In genomic region chr8:77919776-77920175, GRCm38 (mm10) we compare ENCODE assay signal across 30 mouse cellular contexts.
"Had no signal": no experiment of that assay in that cellular context is flagged by ENCODE, and none has a peak within 500 bp of the region (broad histone marks: within the 10 kb centered on the region; RNA-seq: fewer than 3 reads in every experiment).

No protein-coding gene starts in this region.

- DNase-seq: left cerebral cortex, postnatal 4 days; liver; liver, embryonic 13.5 days; liver, postnatal 0 days; lung, adult 18-20 months; lung, adult 2 months; lung, embryonic 14.5 days; lung, postnatal 10 days; lung, postnatal 14 days; lung, postnatal 36 days; lung, postnatal 4 days; midbrain, embryonic 14.5 days had no signal

- H3K9me3 ChIP-seq: limb, embryonic 10.5 days; limb, embryonic 13.5 days; limb, embryonic 15.5 days; liver, embryonic 12.5 days; liver, embryonic 13.5 days; liver, embryonic 15.5 days; midbrain, embryonic 13.5 days; midbrain, embryonic 15.5 days had no signal

- H3K4me1 ChIP-seq: limb, embryonic 10.5 days; limb, embryonic 12.5 days; limb, embryonic 13.5 days; limb, embryonic 15.5 days; liver, embryonic 12.5 days; liver, embryonic 13.5 days; liver, embryonic 15.5 days; lung, embryonic 15.5 days; megakaryocyte, embryonic 14.5 days; midbrain, embryonic 10.5 days; midbrain, embryonic 12.5 days; midbrain, embryonic 13.5 days; midbrain, embryonic 15.5 days had no signal

- H3K4me3 ChIP-seq: left cerebral cortex, adult 2 months; limb, embryonic 10.5 days; limb, embryonic 12.5 days; limb, embryonic 13.5 days; limb, embryonic 15.5 days; liver, embryonic 12.5 days; liver, embryonic 13.5 days; liver, embryonic 15.5 days; lung, embryonic 15.5 days; megakaryocyte, embryonic 14.5 days; midbrain, embryonic 10.5 days; midbrain, embryonic 12.5 days; midbrain, embryonic 13.5 days; midbrain, embryonic 15.5 days; myocyte had no signal

- H3K9ac ChIP-seq: limb, embryonic 12.5 days; limb, embryonic 13.5 days; limb, embryonic 15.5 days; liver, embryonic 12.5 days; liver, embryonic 13.5 days; liver, embryonic 14.5 days; liver, embryonic 15.5 days; liver, postnatal 0 days; lung, embryonic 14.5 days; lung, embryonic 15.5 days; midbrain, embryonic 12.5 days; midbrain, embryonic 13.5 days; midbrain, embryonic 15.5 days had no signal

- H3K36me3 ChIP-seq: limb, embryonic 10.5 days; limb, embryonic 12.5 days; limb, embryonic 13.5 days; limb, embryonic 15.5 days; liver, embryonic 12.5 days; liver, embryonic 13.5 days; liver, embryonic 15.5 days; lung, embryonic 15.5 days; midbrain, embryonic 10.5 days; midbrain, embryonic 12.5 days; midbrain, embryonic 13.5 days; midbrain, embryonic 15.5 days had no signal

- H3K27ac ChIP-seq: left cerebral cortex, adult 2 months; limb, embryonic 10.5 days; limb, embryonic 12.5 days; limb, embryonic 13.5 days; limb, embryonic 15.5 days; liver, embryonic 12.5 days; liver, embryonic 13.5 days; liver, embryonic 14.5 days; liver, embryonic 15.5 days; lung, embryonic 15.5 days; macrophage; midbrain, embryonic 10.5 days; midbrain, embryonic 12.5 days; midbrain, embryonic 13.5 days; midbrain, embryonic 15.5 days had no signal

- ATAC-seq: liver, embryonic 12.5 days; liver, postnatal 0 days; lung, postnatal 0 days; midbrain, embryonic 13.5 days; midbrain, embryonic 15.5 days; midbrain, embryonic 16.5 days had no signal
